Mouse (Mus musculus) heart, embryonic 14.5 days (tissue): ENCODE data around the gene Dcaf6. TPM values are rescaled to one million over a fixed set of nuclear protein-coding genes. Genes with fewer than 3 reads are reported as not detected.

Experiments
- ATAC-seq: fragments of 200-750 bp; cut with Nextera tagmentation; 2 replicates; pipeline ENCODE4 v1.8.0; 2017; ENCODE audit warnings: low read depth, moderate TSS enrichment; ENCODE audit not compliant: insufficient number of reproducible peaks, insufficient read depth, low FRiP score
- H3K27ac ChIP-seq, 2 experiments: fragments of 200-500 bp in 1 of 2; fragments of 300-500 bp in 1 of 2; sonication (generic) in 1 of 2; replicated peaks in 1 of 2; 2 replicates each; pipeline ENCODE4 v1.5.1; 2012 to 2014; ENCODE audit warnings: low read depth in 2 of 2, low read length in 2 of 2, control low read depth in 1 of 2, mild to moderate bottlenecking in 1 of 2, mixed read lengths in 1 of 2; ENCODE audit not compliant: control insufficient read depth in 1 of 2, insufficient read depth in 1 of 2
- H3K27me3 ChIP-seq: fragments of 300-500 bp; sonication (generic); 2 replicates; pipeline ENCODE4 v1.6.1; 2014; ENCODE audit warnings: mild to moderate bottlenecking, low read length, control low read depth; ENCODE audit not compliant: control insufficient read depth, insufficient read depth
- H3K36me3 ChIP-seq: fragments of 300-500 bp; sonication (generic); 2 replicates; pipeline ENCODE4 v1.6.1; 2014; ENCODE audit warnings: mild to moderate bottlenecking, control low read depth, low read length, mixed read lengths; ENCODE audit not compliant: control insufficient read depth, insufficient read depth
- H3K4me1 ChIP-seq, 2 experiments: fragments of 200-500 bp in 1 of 2; fragments of 300-500 bp in 1 of 2; sonication (generic) in 1 of 2; 2 replicates each; pipeline ENCODE4 v1.6.1; 2012 to 2014; ENCODE audit warnings: low read length in 2 of 2, control low read depth in 1 of 2, mixed read lengths in 1 of 2; ENCODE audit not compliant: control insufficient read depth in 2 of 2, insufficient read depth in 2 of 2
- H3K4me2 ChIP-seq: fragments of 300-500 bp; sonication (generic); 2 replicates; pipeline ENCODE4 v1.6.1; 2014; ENCODE audit warnings: mild to moderate bottlenecking, low read length
- H3K4me3 ChIP-seq, 2 experiments: fragments of 200-500 bp in 1 of 2; fragments of 300-500 bp in 1 of 2; sonication (generic) in 1 of 2; 2 replicates each; pipeline ENCODE4 v1.5.1; 2012 to 2014; ENCODE audit warnings: low read length in 2 of 2, mild to moderate bottlenecking in 2 of 2, control low read depth in 1 of 2, low read depth in 1 of 2, moderate library complexity in 1 of 2; ENCODE audit not compliant: control insufficient read depth in 1 of 2, insufficient read depth in 1 of 2
- H3K9ac ChIP-seq: fragments of 300-500 bp; sonication (generic); 2 replicates; pipeline ENCODE4 v1.6.1; 2014; ENCODE audit warnings: mild to moderate bottlenecking, low read length
- H3K9me3 ChIP-seq: fragments of 300-500 bp; sonication (generic); 2 replicates; pipeline ENCODE4 v1.6.1; 2016; ENCODE audit warnings: low read length, control low read depth; ENCODE audit not compliant: control insufficient read depth
- WGBS: fragments of 180-500 bp; shearing (Covaris S2); extraction: QIAGEN DNeasy Blood & Tissue Kit; methylation state at CpG from one replicate; pipeline ENCODE4 v1.1.7; 2014; 5-methylcytosine and 5-hydroxymethylcytosine counted together
- polyA plus RNA-seq: library from polyadenylated mRNA; unstranded; fragments of >200 nt; fragmentation: Nextera tagmentation; extraction: Ambion mirVana; gene quantifications from 2 replicates; pipeline ENCODE4 v1.2.1, GENCODE M21; 2014

The Dcaf6 gene
- polyA plus RNA-seq, 1 experiment from 2014 or later = 24.7 TPM

DNA sequence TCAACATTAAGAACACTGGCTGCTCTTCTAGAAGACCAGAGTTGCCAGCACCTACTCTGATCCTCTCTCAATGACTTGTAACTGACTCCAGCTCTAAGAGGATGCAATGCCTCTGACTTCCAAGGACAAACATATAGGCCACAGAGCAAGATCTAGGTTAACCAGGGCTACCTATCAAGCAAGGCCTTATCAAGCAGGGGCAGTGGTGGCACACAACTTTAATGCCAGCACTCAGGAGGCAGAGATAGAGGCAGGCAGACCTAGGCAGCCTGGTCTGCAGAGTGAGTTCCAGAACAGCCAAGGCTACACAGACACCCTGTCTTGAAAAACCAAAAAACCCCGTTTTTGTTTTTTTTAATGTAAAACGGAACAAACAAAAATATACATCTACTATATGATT lies 34.0 kb downstream of the Dcaf6 start:
- H3K27ac ChIP-seq = no peak overlapping the region
- ATAC-seq = no peak
- no peaks in the 10 kb centered on the region for H3K4me1 ChIP-seq
- 86% methylated on average over 2 of the region's 2 CpGs for WGBS
- no peaks in the 10 kb centered on the region for H3K27me3 ChIP-seq
- no peak overlapping the region for H3K4me2 ChIP-seq
- H3K36me3 ChIP-seq = peaks cover 13% of the 10 kb centered on the region
- no peaks in the 10 kb centered on the region for H3K9me3 ChIP-seq
- H3K4me3 ChIP-seq = no peak overlapping the region
- H3K9ac ChIP-seq = no peak overlapping the region

DNA sequence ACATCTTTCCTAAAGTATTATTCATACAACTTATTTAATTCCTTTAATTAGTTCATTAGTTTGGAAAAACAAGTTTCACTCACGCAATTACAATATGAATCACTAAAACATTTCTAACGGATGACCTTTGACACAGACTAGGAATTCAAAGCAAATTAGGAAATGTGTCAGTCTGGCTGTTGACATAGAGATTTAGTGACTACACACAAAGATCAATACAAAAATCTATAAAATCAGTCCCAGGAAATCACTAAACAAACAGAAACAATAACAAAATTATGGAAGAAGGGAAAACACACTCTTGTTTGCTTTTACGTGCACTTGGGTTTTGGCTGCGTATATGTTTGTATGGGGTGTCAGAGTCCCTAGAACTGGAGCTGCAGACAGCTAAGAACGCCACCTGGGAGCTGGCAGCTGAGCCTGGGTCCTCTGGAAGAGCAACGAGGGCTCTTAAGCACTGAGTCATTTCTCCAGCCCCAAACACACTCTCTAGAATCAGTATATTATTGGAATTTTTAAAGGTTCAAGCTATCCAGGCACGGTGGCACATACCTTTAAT lies 38.8 kb downstream of the Dcaf6 start:
- no peak overlapping the region for H3K27ac ChIP-seq
- no peaks in the 10 kb centered on the region for H3K9me3 ChIP-seq
- no peak for ATAC-seq
- peaks cover 17% of the 10 kb centered on the region for H3K36me3 ChIP-seq
- H3K4me3 ChIP-seq = no peak overlapping the region
- no peaks in the 10 kb centered on the region for H3K4me1 ChIP-seq
- 76% methylated on average over 7 of the region's 7 CpGs for WGBS
- no peak overlapping the region for H3K9ac ChIP-seq
- H3K27me3 ChIP-seq = no peaks in the 10 kb centered on the region
- no peak overlapping the region for H3K4me2 ChIP-seq

DNA sequence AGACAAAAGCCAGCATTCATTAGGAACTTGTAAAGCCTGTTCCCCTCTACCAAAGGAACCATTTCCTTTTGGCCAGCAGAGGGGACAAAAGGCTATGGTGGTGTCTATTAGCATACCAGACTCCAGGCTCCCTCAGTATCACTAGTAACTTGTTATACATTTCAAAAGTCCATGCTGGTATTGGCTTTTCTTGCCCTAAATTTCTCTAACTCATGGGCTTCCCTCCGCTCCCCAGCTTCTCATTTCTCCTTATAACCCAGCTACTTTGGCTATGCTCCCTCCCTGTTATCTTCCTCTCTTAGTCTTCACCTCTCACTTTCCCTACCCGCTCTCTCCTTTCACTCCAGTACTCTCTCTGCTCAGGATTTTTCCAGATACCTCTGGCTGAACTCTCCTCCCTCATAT lies 63.9 kb downstream of the Dcaf6 start:
- Histone ChIP-seq H3K4me3 (no peak overlapping the region), H3K27me3 (no peaks in the 10 kb centered on the region), H3K4me1 (no peaks in the 10 kb centered on the region), H3K36me3 (peaks cover 17% of the 10 kb centered on the region), H3K4me2 (no peak overlapping the region), H3K9ac (no peak overlapping the region), H3K27ac (no peak overlapping the region), H3K9me3 (no peaks in the 10 kb centered on the region)
- ATAC-seq = no peak
- WGBS = 88% methylated on average over 2 of the region's 2 CpGs

DNA sequence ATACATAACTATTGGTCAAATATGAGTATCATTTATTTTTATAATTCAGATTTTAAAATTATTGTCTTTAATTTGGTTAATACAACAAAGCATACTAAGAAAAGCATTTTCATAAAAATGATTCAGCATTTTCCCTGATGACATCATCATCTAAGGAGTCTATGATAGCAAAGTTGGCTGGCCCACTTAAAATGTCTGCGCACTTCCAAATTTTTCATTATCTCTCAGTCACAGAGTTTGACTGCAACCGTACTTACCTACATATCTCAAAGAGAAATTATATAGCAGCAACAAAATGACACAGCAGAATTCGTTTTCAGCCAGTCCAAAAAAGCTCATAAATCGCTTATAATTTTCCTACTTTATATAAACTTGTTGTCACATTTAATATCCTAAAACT lies 64.3 kb downstream of the Dcaf6 start:
- Histone ChIP-seq H3K9me3 (no peaks in the 10 kb centered on the region), H3K9ac (no peak overlapping the region), H3K4me2 (no peak overlapping the region), H3K4me3 (no peak overlapping the region), H3K36me3 (peaks cover 17% of the 10 kb centered on the region), H3K27me3 (no peaks in the 10 kb centered on the region), H3K4me1 (no peaks in the 10 kb centered on the region), H3K27ac (no peak overlapping the region)
- no peak for ATAC-seq
- 83% methylated on average over 4 of the region's 4 CpGs for WGBS

DNA sequence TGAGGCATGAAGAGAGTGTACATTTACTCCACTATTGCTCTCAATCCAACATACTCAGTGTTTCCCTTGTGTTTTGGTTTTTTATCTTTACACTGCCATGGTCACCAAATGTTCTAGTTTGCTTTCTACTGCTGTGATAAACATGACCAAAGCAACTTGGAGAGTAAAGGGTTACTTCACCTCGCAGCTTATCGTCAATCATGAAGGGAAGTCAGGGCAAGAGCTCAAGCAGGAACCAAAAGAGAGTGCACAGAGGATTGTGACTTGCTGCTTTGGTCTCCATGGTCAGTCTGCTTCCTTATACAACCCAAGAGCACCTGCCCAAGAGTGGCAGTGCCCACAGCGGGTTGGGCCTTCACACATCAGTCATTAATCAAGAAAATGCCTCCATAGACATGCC lies 65.4 kb downstream of the Dcaf6 start:
- H3K4me1 ChIP-seq = no peaks in the 10 kb centered on the region
- no peak overlapping the region for H3K4me3 ChIP-seq
- no peak overlapping the region for H3K9ac ChIP-seq
- WGBS = 48% methylated on average over 3 of the region's 3 CpGs
- no peaks in the 10 kb centered on the region for H3K9me3 ChIP-seq
- ATAC-seq = no peak
- no peak overlapping the region for H3K4me2 ChIP-seq
- H3K27ac ChIP-seq = no peak overlapping the region
- peaks cover 24% of the 10 kb centered on the region for H3K36me3 ChIP-seq
- no peaks in the 10 kb centered on the region for H3K27me3 ChIP-seq

DNA sequence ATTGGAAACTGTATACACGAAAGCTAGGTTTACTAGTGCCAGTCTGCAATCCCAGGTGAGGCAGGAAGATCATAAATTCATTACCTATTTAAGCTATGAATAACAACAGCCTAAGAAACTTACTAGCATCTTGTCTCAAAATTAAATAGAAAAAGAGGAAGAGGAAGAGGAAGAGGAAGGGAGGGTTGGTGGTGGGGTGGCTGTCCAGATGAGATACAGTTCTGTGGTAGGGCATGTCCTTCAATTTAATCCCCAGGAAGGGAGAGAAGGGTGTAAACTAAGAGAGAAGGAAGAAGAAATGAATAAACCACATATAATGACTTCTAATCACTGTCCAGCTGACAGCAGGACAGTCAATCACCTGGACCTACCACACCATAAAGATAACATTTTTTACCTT lies 67.2 kb downstream of the Dcaf6 start:
- no peaks in the 10 kb centered on the region for H3K27me3 ChIP-seq
- H3K4me1 ChIP-seq = no peaks in the 10 kb centered on the region
- ATAC-seq = no peak
- WGBS = 82% methylated on average over 1 of the region's 1 CpGs
- peaks cover 25% of the 10 kb centered on the region for H3K36me3 ChIP-seq
- H3K27ac ChIP-seq = no peak overlapping the region
- H3K4me3 ChIP-seq = no peak overlapping the region
- no peak overlapping the region for H3K9ac ChIP-seq
- H3K4me2 ChIP-seq = no peak overlapping the region
- no peaks in the 10 kb centered on the region for H3K9me3 ChIP-seq

DNA sequence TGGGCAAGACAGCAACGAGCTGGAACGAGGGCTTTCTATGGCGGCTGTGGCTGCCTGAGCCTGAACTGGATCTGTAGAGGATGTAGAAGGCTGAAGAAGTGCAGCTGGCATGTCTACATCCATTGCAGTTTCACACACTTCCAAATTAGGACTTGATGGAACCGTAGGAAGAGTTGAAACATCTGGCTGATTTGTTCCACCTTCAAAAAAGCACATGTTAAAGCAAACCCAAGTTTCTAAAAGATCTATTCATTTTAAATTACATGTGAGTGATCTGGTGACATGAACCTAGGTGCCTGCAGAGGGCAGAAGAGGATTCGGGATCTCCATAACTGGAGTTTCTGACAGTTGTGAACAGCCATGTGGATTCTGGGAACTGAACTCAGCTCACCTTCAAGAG lies 71.6 kb downstream of the Dcaf6 start:
- 68% methylated on average over 5 of the region's 5 CpGs for WGBS
- H3K9ac ChIP-seq = no peak overlapping the region
- no peaks in the 10 kb centered on the region for H3K9me3 ChIP-seq
- peaks cover 43% of the 10 kb centered on the region for H3K36me3 ChIP-seq
- H3K4me3 ChIP-seq = no peak overlapping the region
- ATAC-seq = no peak
- H3K27ac ChIP-seq = no peak overlapping the region
- H3K4me2 ChIP-seq = no peak overlapping the region
- H3K27me3 ChIP-seq = no peaks in the 10 kb centered on the region
- H3K4me1 ChIP-seq = no peaks in the 10 kb centered on the region

DNA sequence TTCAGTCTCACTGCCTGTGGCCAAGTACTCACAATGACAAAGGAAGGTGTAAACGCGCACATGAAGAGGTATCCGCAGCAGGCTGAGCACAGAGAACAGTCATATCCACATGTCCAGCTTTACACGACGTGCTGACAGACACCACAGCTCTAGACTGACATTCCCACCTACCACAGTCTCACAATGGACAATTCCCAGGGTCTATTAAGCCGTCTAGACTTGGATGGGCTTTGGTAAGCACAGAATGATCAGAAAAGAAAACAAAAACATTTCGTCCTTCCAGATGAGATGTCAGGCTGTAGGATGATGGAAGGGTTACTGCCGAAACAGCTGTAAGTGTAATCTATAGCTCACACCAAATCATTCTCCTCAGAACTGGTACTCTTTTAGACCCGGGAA lies 73.8 kb downstream of the Dcaf6 start:
- H3K9me3 ChIP-seq = no peaks in the 10 kb centered on the region
- no peaks in the 10 kb centered on the region for H3K4me1 ChIP-seq
- no peak overlapping the region for H3K9ac ChIP-seq
- H3K27ac ChIP-seq = no peak overlapping the region
- H3K4me3 ChIP-seq = no peak overlapping the region
- H3K27me3 ChIP-seq = no peaks in the 10 kb centered on the region
- no peak overlapping the region for H3K4me2 ChIP-seq
- H3K36me3 ChIP-seq = peaks cover 36% of the 10 kb centered on the region
- no peak for ATAC-seq
- WGBS = 67% methylated on average over 9 of the region's 9 CpGs
